Mouse (Mus musculus) retina, postnatal 1 day (tissue): Measurements from ENCODE around the gene Hlcs.

Experiments
- DNase-seq: peaks from one replicate; pipeline ENCODE4 v3.0.0-alpha.2; 2012

Hlcs gene

GRCm38 (mm10) chr16:94092511-94093150, 220.7 kb downstream of the Hlcs start:
- no peak for DNase-seq

- DNase-seq, result no peak
Measured at GRCm38 (mm10) chr16:94088819-94089692, 224.3 kb downstream of the Hlcs start.

- no peak for DNase-seq
Measured at GRCm38 (mm10) chr16:94088226-94088748, 225.1 kb downstream of the Hlcs start.

- no peak for DNase-seq
Measured at GRCm38 (mm10) chr16:94087570-94088225, 225.7 kb downstream of the Hlcs start.

DNA sequence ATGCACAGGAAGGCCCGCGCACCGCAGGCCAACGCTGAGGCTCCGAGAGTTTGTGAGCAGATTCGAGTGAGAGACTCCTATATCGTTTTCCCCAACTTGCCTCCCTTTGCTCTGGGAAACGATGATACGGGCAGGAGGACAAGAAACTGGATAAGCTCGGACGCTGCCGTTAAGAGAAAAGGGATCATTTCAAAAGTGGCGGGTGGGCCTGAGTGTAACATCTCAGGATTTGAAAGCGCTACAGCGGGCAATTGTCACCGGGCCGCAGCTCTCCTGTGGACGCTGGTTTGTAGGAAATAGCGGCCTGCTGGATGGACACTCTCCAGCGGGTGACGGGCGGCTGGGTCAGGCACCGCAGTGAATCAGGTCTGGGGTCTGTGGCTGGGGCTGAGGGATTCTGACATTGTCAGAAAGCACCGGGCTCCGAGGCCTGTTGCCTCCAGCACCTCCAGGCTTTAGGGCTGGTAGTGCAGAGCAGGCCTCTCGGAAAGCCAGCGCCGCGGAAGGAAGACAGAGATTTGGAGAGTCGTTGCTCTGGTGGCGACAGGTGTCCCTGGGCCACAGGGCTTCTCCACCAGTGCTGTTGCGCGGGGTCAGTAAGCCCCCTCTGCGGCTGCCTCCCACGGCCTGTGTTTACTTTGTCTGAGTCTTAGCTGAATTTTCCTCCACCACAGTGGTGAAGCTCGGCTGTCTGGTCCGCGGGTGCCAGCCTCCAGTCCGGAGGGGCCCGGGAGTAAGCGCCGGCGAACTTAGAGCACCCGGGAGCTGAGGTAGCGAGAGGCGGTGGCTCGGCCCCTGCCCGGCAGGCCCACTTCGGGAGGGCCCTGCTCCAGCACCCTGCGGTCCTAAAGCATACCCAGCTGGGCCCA, 226.4 kb downstream of the Hlcs start:
- DNase-seq, result no peak

GRCm38 (mm10) chr16:94085603-94086285, 227.6 kb downstream of the Hlcs start:
- no peak for DNase-seq

DNA sequence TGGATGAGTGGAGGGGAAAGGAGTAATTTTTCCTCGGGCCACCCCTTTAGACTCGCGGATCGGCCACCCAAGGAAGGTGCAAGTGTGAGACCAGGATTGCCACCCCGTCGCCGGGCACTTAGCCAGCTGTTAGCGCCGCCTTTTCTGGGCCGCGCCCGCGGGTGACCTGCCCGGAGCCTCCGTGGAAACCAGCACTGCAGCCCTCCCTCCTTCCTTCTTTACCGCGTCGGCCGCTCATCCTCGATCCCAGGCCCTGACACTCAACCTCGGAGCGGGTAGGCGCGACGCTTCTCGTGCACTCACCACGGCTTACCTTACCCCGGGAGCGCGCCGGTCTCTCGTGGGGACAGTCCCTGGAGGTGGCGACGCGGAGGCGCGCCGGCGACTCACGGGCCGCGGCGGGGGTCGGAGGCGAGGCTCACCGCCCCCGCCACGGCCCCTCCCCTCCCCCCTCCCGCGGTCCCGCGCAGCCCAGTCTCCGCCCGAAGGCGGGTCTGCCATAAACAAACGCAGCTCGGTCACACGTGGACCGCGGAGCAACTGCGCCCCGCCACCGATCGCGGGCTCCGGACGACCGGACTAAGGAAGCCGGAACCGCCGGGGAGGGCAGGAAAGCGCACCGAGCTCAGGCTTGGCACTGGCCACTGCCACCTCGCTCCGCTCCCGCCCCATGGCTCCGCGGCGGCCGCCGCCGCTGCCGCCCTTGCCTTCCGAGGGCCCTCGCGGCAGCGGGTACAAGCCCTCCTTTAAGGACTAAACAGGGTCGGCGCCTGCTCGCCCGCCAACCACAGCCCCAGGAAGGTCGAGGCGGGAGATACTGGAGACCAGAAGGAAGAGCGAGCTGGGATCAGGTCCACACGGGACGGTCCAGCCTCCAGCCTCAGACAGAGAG, 228.4 kb downstream of the Hlcs start, which contains the start of gene Sim2:
TSS of gene Sim2 (plus strand) at position 221 of the 892 bp plus-strand sequence.
- no peak for DNase-seq

GRCm38 (mm10) chr16:94083848-94084525, 229.4 kb downstream of the Hlcs start:
- DNase-seq, result no peak

DNA sequence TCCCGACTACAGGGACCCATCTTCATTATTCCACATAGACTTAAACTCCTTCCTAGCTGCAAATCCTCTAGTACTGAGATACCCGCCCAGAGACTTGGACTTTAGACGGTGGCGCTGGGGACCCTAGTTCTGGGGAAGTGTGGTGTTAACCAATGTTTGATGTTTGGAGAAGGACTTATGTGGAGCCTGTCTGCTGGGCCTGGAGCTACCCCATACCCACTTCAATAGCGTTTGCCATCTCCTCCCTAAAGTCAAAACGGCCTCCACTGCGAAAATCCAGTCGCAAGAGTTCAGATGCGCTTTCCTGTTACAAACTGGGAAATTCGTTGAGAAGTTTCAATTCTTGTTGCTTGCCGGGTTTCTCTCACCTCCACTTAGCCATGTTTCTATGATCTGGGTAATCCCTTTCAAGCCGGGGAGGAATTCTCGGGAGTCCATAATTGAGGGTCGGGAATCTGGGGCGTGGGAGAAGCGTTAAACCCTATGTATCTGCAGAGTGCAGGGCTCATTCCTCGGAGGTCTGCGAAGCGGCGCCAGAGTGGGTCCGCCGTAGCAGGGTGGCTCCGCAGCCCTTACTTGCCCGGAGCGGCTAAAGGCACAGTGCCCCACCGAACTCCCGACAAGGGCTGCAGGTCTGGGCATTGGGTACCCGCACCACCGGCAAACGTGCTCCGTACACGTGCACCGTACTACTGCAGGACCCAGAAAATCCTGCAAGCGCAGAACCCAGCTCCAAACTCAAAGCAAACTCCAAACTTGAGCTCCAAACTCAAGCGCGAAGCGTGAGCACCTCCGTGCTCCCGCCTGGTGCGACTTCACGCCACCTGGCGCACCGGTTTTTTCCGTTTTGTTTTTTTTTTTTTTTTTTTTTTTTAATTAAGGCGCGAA, 230.2 kb downstream of the Hlcs start:
- no peak for DNase-seq

DNA sequence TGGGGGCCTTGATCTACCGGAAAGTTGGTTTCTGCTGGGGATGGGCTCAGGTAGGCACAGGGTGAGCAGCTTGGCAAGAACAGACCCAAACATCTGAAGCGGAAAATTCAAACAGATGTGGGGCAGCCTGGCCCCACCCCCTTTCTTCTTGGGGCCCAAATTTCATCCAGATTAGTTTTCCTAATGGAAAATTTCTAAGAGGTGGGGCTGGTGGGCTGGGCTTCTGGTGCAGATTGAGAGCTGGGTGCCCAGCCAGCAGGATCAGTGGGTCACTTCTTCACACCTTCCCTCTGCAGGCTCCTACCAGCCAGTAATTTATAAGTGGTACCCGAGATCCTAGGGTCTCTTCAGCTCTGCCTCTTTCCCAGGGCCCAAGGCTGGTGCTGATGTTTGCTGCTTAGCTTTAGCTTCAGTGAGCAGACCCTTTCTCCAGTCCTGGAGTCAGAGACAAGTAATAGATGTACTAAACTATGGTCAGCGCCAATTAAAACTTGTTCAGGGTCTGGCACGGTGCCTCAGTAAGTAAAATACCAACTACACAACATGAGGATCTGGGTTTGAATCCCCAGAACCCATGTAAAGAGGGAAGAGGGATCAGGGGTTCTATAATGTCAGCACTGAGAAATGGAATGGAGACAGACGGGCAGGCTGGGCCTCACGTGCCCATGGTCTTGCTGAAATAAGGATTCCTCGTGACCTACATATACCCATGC, 231.2 kb downstream of the Hlcs start:
- DNase-seq, result no peak

DNA sequence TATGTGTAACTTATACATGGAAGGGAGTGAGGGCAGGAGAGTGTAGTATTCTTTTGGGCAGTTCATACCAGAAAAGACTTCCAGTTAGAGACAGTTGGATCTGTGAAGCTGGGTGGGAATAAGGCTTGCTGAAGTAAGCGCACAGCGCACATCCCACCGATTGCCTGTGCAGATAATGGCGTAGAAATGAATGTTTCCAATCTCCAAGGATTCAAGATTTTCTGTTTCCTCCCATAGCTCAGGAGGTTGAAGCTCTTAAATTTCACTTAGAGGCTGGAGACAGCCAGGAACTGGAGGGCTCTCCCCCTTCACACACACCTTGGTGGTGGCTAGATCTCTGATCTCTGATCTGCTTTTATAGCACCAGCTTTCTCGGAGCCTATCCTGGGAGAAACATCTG, 231.8 kb downstream of the Hlcs start:
- DNase-seq, result no peak

DNA sequence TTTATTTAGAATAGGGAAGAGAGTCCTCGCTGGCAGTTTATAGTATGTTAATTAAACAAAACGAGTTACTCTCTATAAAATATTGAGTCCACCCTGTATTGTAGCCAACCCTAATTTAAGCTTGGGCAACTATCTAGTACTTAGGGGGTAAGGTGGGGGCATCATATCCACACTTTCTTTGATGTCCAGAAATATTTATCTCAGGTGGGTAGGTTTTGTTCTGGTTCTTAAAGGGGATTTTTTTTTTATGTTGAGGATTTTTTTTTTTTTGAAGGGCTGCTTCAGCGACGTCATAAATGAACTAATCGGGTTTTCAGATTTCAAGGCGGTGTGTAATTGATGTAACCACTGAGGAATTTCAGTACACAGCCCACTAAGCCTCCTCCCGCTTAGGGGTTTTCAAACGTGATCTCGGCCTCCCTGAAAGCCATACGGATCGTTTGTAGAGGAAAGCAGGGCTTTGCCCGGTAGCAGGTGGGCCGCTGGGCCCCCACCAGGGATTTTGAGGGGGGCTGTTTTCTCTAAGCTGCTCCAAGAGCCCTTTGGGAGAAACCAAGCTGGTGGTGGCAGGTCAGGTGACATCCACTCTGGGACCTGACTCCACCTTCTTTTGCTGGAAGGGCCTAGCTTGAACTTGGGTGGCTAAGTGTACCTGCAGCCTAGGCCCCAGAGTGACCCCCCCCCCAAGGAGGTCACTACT, 233.4 kb downstream of the Hlcs start:
- DNase-seq, result peak; percentile 53

DNA sequence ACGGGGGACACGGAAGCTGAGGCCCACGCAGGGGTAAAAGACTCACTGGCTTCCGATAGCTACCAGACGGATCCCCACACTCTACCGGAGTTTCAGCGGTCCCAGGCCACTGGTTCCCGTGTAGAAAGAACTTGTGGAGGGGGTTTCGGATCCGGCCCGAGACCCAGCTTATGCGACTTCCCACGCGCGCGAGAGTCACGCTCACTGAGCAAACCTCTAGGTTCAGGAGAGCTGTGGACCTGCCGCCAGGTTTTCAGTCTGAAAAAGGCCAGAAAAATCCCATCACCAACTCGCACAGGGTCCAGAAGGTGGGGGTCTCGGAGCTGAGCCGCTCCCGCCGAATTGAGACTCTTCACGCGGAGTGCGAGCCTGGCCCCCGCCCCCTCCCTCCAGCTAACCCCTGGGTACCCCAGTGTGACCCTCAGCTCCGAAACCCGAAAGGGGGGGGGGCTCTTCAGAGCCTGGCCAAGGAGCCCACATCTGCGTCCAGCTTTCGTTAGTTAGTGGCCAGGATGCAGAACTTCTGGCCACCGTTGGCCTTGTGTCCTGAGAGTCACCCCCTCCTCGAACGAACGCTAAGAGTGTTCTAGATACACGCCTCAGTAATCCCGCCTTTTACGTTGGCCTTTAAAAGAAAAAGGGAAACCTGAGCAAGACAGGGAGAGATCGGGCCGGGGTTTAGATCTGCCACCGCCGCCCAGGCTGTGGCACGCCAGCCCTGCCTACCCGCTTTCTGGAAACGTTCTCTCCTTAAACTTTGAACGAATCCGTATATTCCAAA, 234.1 kb downstream of the Hlcs start:
- peak; percentile 48 for DNase-seq
